Mouse (Mus musculus) left cerebral cortex, postnatal 25 days (tissue): Measurements from ENCODE around the gene Lbhd2. TPM values are rescaled to one million over a fixed set of nuclear protein-coding genes. Genes with fewer than 3 reads are reported as not detected.

Experiments
- total RNA-seq, 2 experiments: library from RNA; stranded (reverse); gene quantifications; 2 replicates each; pipeline ENCODE4 v1.2.3; 2021

The Lbhd2 gene
- total RNA-seq, 2 experiments from 2014 or later, result 1.5 to 2.5 TPM

Other genes with a start within 250 kb of the Lbhd2 start
- gene Traf3, start 240.4 kb upstream of the Lbhd2 start, total RNA-seq, result 10 to 100 TPM; 61.3 to 74.6 TPM
- gene 4930595D18Rik, start 222.3 kb upstream of the Lbhd2 start, total RNA-seq, result not detected
- gene Amn, start 135.7 kb upstream of the Lbhd2 start, total RNA-seq, result 10 to 100 TPM in 1 of 2 experiments, 1 to 10 TPM in 1; 9.4 to 12.5 TPM
- gene Cdc42bpb, start 29.1 kb upstream of the Lbhd2 start, total RNA-seq, result 100 to 1,000 TPM; 133 TPM
- 1 to 10 TPM in 1 of 2 experiments, under 1 TPM in 1; 0.85 to 1.3 TPM for gene Exoc3l4, start 10.2 kb downstream of the Lbhd2 start, total RNA-seq
- gene Tnfaip2, start 35.7 kb downstream of the Lbhd2 start, total RNA-seq, result under 1 TPM; 0.53 to 0.66 TPM
- gene Gm266, start 79.0 kb downstream of the Lbhd2 start, total RNA-seq, result 1 to 10 TPM; 3.2 to 4.5 TPM
- 100 to 1,000 TPM; 243 to 251 TPM for gene Eif5, start 131.2 kb downstream of the Lbhd2 start, total RNA-seq
- gene Mark3, start 167.7 kb downstream of the Lbhd2 start, total RNA-seq, result 100 to 1,000 TPM; 107 to 109 TPM